Mouse (Mus musculus) hindlimb bud, embryonic 11.5 days (tissue): Measurements from ENCODE around the gene Jup.
"Not testable (repeated sequence)": the region's sequence is repeated elsewhere in the genome, so short reads cannot be mapped to it uniquely, and the experiment has no call there.

ENCODE experiments used
- DNase-seq: peaks from one replicate; pipeline ENCODE4 v3.0.0-alpha.2; 2012; ENCODE audit warnings: low read depth, low spot score; ENCODE audit errors: extremely low spot score

Gene Jup

GRCm38 (mm10) chr11:100321479-100322305 lies 75.9 kb downstream of the Jup start:
- not testable (repeated sequence) for DNase-seq

DNA sequence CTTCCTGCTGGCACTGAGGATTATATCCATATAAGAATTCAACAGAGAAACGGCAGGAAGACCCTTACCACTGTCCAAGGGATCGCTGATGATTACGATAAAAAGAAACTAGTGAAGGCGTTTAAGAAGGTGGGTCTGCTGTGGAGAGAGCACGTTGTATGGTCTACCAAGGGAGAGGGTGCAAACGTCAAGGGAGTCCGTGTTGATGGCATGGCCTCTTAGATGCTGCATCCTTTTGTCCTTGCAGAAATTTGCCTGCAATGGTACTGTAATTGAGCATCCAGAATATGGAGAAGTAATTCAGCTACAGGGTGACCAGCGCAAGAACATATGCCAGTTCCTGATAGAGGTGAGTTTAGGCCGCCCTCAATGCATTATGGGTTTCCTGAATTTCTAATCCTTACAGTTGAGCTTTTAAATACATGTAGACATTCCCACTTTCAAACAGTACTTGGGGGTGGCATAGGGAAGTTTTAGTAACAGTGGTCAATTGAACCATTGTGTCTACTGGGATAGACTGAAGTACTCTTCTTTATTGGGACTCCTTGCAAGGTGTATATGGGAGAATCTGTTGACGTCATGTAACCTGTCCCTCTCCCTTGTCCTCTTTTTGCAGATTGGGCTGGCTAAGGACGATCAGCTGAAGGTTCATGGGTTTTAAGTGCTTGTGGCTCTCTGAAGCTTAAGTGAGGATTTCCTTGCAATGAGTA lies 76.7 kb downstream of the Jup start:
- not testable (repeated sequence) for DNase-seq

DNA sequence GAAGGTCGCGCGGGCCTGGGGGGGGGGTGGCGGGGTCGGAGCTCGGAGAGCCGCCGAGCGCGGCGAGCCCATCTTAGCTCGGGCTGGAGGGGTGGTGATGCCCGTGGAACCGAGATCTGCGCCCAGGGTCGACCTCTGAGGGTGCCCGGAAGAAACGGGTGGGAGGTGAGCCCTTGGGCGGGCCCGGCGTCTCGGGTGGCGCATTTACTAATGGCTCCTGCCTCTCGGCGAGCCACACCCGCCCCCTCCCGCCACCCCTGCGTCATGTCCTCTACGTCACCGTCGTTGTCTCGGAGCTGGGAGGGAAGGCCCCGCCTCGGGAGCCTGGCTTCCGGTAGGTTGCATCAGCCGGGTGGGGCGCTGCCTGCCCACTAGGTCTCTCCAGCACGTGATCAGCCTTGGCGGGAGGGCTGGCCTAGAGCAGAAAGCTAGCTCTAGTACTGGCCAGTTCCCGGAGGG lies 77.4 kb downstream of the Jup start:
- peak; percentile 82 for DNase-seq

GRCm38 (mm10) chr11:100319492-100320171 lies 77.9 kb downstream of the Jup start, which contains the start of gene Eif1:
TSS of gene Eif1 (plus strand) at chr11:100319885.
- DNase-seq: peak; percentile 99
